Mouse (Mus musculus) small intestine, adult 2 months (tissue): ENCODE measurements around the gene Ntn4. TPM values are rescaled to one million over a fixed set of nuclear protein-coding genes. Genes with fewer than 3 reads are reported as not detected.
"Not testable (repeated sequence)": the region's sequence is repeated elsewhere in the genome, so short reads cannot be mapped to it uniquely, and the experiment has no call there.

Experiments
- H3K27ac ChIP-seq: fragments of 200-500 bp; 2 replicates; pipeline ENCODE4 v1.5.1; 2012; ENCODE audit warnings: low read depth, low read length, control low read depth, inconsistent platforms; ENCODE audit not compliant: insufficient read depth
- H3K27me3 ChIP-seq: fragments of 200-500 bp; 2 replicates; pipeline ENCODE4 v1.6.1; 2012; ENCODE audit warnings: mild to moderate bottlenecking, moderate library complexity, low read length, inconsistent platforms; ENCODE audit not compliant: control insufficient read depth, insufficient read depth
- H3K36me3 ChIP-seq: fragments of 200-500 bp; 2 replicates; pipeline ENCODE4 v1.6.1; 2012; ENCODE audit warnings: mild to moderate bottlenecking, low read length, control low read depth, inconsistent platforms; ENCODE audit not compliant: control insufficient read depth, insufficient read depth
- H3K4me1 ChIP-seq: fragments of 200-500 bp; 2 replicates; pipeline ENCODE4 v1.6.1; 2012; ENCODE audit warnings: low read length, inconsistent platforms, mixed read lengths; ENCODE audit not compliant: control insufficient read depth, insufficient read depth, insufficient read length
- H3K4me3 ChIP-seq: fragments of 200-500 bp; 2 replicates; pipeline ENCODE4 v1.5.1; 2012; ENCODE audit warnings: low read depth, mild to moderate bottlenecking, control low read depth, inconsistent platforms, low read length, moderate library complexity
- CTCF ChIP-seq: fragments of 200-500 bp; IDR thresholded peaks from 2 replicates; pipeline ENCODE4 v1.5.1; 2012; ENCODE audit warnings: low read depth, mild to moderate bottlenecking, control low read depth, inconsistent platforms, low read length, moderate library complexity, mixed read lengths; ENCODE audit not compliant: insufficient replicate concordance, insufficient read length; ENCODE audit errors: extremely low read depth
- POLR2A ChIP-seq: fragments of 200-500 bp; IDR thresholded peaks from 2 replicates; pipeline ENCODE4 v1.6.1; 2012; ENCODE audit warnings: low read depth, mild to moderate bottlenecking, control low read depth, inconsistent platforms, low read length, moderate library complexity
- WGBS: fragments of 180-500 bp; shearing (Covaris S2); methylation state at CpG from one replicate; pipeline ENCODE4 v1.1.7; 2018; 5-methylcytosine and 5-hydroxymethylcytosine counted together
- polyA plus RNA-seq: library from polyadenylated mRNA; depleted of rRNA; stranded (reverse); fragments of >200 nt; gene quantifications from 2 replicates; pipeline ENCODE4 v1.2.3, GENCODE M21; 2012

Gene Ntn4
- polyA plus RNA-seq, 1 experiment: 5.8 TPM

DNA sequence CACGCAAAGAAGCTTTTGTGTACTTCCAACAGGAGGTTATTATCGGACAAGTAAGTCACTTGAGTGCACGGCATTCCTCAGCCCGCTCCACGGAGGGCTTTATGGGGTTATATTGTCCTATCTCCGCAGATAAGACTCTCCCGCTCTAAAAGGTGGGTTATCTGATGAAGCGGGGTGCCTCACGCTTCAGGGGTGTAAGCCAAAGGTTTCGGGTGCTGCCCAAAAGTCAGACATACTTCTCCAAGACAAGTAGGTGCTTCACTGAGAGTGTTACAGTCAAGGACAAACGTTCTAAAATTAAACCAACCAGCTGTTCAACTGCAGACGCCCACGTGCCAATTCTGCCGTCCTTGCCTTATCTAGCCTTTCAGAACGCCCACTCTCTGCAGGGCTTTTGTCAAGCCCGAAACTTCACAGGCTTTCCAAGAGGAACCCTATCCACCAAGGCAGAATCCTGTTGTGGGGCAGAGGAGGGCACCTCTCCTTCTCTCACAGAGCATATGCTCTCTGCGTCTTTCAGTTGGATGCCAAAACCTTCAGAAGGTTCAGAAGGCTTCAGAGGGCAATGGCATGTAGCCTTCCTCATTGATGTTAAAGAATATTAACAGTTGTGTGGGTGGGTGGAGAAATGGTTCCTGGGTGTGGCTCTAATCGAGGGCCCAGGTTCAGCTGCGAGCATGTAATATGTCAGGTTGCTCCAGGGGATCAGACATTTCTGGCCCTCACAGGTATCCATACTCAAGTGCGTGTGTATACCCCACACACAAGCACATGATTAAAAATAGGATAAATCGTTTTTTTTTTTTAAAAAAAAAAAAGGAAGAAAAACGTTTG, 32.4 kb downstream of the Ntn4 start:
- H3K4me1 ChIP-seq: peaks cover 4% of the 10 kb centered on the region; the same call in 1 of the 2 replicates
- TF ChIP-seq POLR2A (no peak), CTCF (no peak)
- H3K4me3 ChIP-seq: no peak overlapping the region
- 29% methylated on average over 22 of the region's 22 CpGs for WGBS
- no peaks in the 10 kb centered on the region for H3K36me3 ChIP-seq
- no peaks in the 10 kb centered on the region for H3K27me3 ChIP-seq
- H3K27ac ChIP-seq: no peak overlapping the region

- peak overlapping the region; percentile 5; the same call in 1 of the 2 replicates for H3K4me3 ChIP-seq
- WGBS: 27% methylated on average over 19 of the region's 19 CpGs
Measured at GRCm38 (mm10) chr10:93679191-93680007, 38.9 kb downstream of the Ntn4 start.

DNA sequence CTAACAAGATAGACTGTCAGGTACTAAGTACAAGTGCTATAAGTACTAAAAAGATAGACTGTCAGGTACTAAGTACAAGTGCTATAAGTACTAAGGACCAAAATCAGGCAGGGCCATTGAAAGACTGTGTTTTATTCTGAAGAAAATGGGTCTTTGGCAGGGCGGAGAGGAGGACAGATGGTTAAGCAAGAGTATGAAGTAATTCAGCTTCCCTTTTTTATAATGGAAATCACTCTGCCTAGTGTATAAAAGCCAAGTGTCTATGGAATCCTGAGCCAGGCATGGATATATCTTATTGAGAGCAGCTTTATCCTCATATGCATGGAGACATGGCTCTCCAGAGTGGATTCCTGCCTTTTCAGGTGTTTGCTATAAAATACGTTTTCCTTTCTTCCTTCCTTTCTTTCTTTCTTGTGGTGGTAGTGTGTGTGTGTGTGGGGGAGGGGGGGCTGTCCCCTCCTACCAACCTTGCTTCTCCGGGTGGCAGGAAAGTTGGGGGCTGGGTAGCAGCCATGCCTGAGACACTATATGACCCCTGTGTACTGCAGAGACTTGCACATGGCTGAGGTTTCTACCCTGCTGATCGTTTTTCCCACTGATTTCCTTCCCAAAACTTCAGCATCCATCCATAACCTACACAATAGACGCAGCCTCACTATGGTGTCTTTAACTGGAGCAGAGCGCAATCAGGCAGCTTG, 40.3 kb downstream of the Ntn4 start:
- WGBS: 83% methylated on average over 6 of the region's 6 CpGs
- H3K4me3 ChIP-seq: no peak overlapping the region
- no peaks in the 10 kb centered on the region for H3K36me3 ChIP-seq
- H3K4me1 ChIP-seq: peaks cover 14% of the 10 kb centered on the region
- TF ChIP-seq POLR2A (no peak), CTCF (no peak)
- no peak overlapping the region for H3K27ac ChIP-seq
- H3K27me3 ChIP-seq: no peaks in the 10 kb centered on the region

More at GRCm38 (mm10) chr10:93679191-93680007, 38.9 kb downstream of the Ntn4 start:
- H3K27me3 ChIP-seq: no peaks in the 10 kb centered on the region
- TF ChIP-seq CTCF (no peak), POLR2A (no peak)
- H3K4me1 ChIP-seq: peaks cover 14% of the 10 kb centered on the region
- no peaks in the 10 kb centered on the region for H3K36me3 ChIP-seq
- no peak overlapping the region for H3K27ac ChIP-seq

- TF ChIP-seq POLR2A: no peak
- no peak for TF ChIP-seq CTCF
- Histone ChIP-seq H3K27ac (0 out of 2 replicates have a peak overlapping the region, but pooled peaks have one; percentile 9), H3K4me3 (peak overlapping the region; percentile 22; the same call in 1 of the 2 replicates), H3K27me3 (no peaks in the 10 kb centered on the region), H3K36me3 (no peaks in the 10 kb centered on the region), H3K4me1 (peaks cover 14% of the 10 kb centered on the region)
- 30% methylated on average over 18 of the region's 18 CpGs for WGBS
Measured at GRCm38 (mm10) chr10:93682185-93682747, 41.8 kb downstream of the Ntn4 start.

GRCm38 (mm10) chr10:93683185-93683584, 42.7 kb downstream of the Ntn4 start:
- WGBS: 75% methylated on average over 7 of the region's 7 CpGs
- peaks cover 14% of the 10 kb centered on the region for H3K4me1 ChIP-seq
- no peaks in the 10 kb centered on the region for H3K27me3 ChIP-seq
- H3K27ac ChIP-seq: no peak overlapping the region
- no peak for TF ChIP-seq POLR2A
- TF ChIP-seq CTCF: no peak
- H3K4me3 ChIP-seq: no peak overlapping the region
- no peaks in the 10 kb centered on the region for H3K36me3 ChIP-seq

DNA sequence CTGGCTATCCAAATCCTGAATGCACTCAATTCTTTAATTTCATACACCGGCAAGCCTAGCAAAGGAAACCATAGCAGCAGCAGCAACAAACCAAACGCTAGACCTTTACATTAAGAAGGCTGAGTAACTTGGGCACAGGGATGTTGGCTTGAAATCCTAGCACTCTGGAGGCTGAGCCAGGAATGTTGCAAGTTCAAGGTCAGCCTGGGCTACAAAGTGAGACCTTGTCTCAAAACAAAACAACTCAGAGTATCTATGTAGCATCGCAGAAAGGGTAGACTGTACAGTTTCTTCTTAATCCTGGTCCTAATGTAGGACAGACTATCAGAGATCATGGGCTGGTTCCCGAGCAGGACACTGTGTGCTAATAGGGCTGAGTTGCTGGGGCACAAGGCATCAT, 43.4 kb downstream of the Ntn4 start:
- H3K4me1 ChIP-seq: peaks cover 14% of the 10 kb centered on the region
- H3K27me3 ChIP-seq: no peaks in the 10 kb centered on the region; the same call in 1 of the 2 replicates
- TF ChIP-seq CTCF: no peak
- TF ChIP-seq POLR2A: no peak
- H3K36me3 ChIP-seq: no peaks in the 10 kb centered on the region
- no peak overlapping the region for H3K4me3 ChIP-seq
- 87% methylated on average over 4 of the region's 4 CpGs for WGBS
- H3K27ac ChIP-seq: no peak overlapping the region

DNA sequence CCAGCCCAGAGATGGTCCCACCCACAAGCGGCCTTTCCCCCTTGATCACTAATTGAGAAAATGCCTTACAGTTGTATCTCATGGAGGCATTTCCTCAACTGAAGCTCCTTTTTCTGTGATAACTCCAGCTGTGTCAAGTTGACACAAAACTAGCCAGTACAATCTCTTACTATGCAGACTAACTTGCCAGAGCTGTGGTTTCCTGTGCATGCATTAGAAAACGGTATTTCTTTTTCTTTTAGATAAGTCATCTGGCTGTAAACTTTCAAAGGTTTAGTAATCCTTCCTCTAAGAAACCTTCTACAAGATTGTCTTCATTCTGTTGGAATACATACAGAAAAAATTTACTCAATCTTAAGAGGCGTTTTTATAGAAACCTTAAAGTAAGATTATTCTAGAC, 44.9 kb downstream of the Ntn4 start:
- not testable (repeated sequence) for H3K27ac ChIP-seq
- WGBS: 85% methylated on average over 3 of the region's 3 CpGs

More for the DNA sequence above, 44.9 kb downstream of the Ntn4 start:
- H3K36me3 ChIP-seq, H3K27me3 ChIP-seq, H3K4me1 ChIP-seq, H3K4me3 ChIP-seq: not testable (repeated sequence)
